Mouse (Mus musculus) embryonic facial prominence, embryonic 11.5 days (tissue): ENCODE data around the gene Trp53i13. TPM values are rescaled to one million over a fixed set of nuclear protein-coding genes. Genes with fewer than 3 reads are reported as not detected.

ENCODE experiments used
- ATAC-seq: fragments of 200-750 bp; cut with Nextera tagmentation; replicated peaks from 2 replicates; pipeline ENCODE4 v1.8.0; 2017; ENCODE audit warnings: low read depth; ENCODE audit not compliant: insufficient number of reproducible peaks, low FRiP score, low TSS enrichment
- DNase-seq: peaks from one replicate; pipeline ENCODE4 v3.0.0-alpha.2; 2015; ENCODE audit warnings: low spot score
- H3K27ac ChIP-seq: fragments of 300-500 bp; sonication (generic); replicated peaks from 2 replicates; pipeline ENCODE4 v1.5.1; 2014; ENCODE audit warnings: mild to moderate bottlenecking, low read depth, low read length, control low read depth
- H3K27me3 ChIP-seq: fragments of 300-500 bp; sonication (generic); 2 replicates; pipeline ENCODE4 v1.6.1; 2014; ENCODE audit warnings: mild to moderate bottlenecking, low read length, moderate library complexity, mixed read lengths; ENCODE audit not compliant: control insufficient read depth, insufficient read depth
- H3K36me3 ChIP-seq: fragments of 300-500 bp; sonication (generic); replicated peaks from 2 replicates; pipeline ENCODE4 v1.6.1; 2014; ENCODE audit warnings: low read depth, mild to moderate bottlenecking, low read length, moderate library complexity, mixed read lengths; ENCODE audit not compliant: control insufficient read depth, insufficient read depth
- H3K4me1 ChIP-seq: fragments of 300-500 bp; sonication (generic); 2 replicates; pipeline ENCODE4 v1.6.1; 2014; ENCODE audit warnings: low read length, mixed read lengths; ENCODE audit not compliant: control insufficient read depth, insufficient read depth
- H3K4me2 ChIP-seq: fragments of 300-500 bp; sonication (generic); 2 replicates; pipeline ENCODE4 v1.6.1; 2014; ENCODE audit warnings: low read depth, mild to moderate bottlenecking, control low read depth, low read length, moderate library complexity
- H3K4me3 ChIP-seq: fragments of 300-500 bp; sonication (generic); 2 replicates; pipeline ENCODE4 v1.5.1; 2014; ENCODE audit warnings: low read depth, low read length, control low read depth
- H3K9ac ChIP-seq: fragments of 300-500 bp; sonication (generic); replicated peaks from 2 replicates; pipeline ENCODE4 v1.6.1; 2014; ENCODE audit warnings: mild to moderate bottlenecking, control low read depth, low read length
- H3K9me3 ChIP-seq: fragments of 300-500 bp; sonication (generic); replicated peaks from 2 replicates; pipeline ENCODE4 v1.6.1; 2016; ENCODE audit warnings: mild to moderate bottlenecking, low read length, inconsistent platforms, mixed read lengths; ENCODE audit not compliant: control insufficient read depth
- WGBS: fragments of 180-500 bp; shearing (Covaris S2); extraction: QIAGEN DNeasy Blood & Tissue Kit; methylation state at CpG from one replicate; pipeline ENCODE4 v1.1.7; 2014; 5-methylcytosine and 5-hydroxymethylcytosine counted together
- polyA plus RNA-seq: library from polyadenylated mRNA; unstranded; fragments of >200 nt; fragmentation: Nextera tagmentation; extraction: Ambion mirVana; gene quantifications from 2 replicates; pipeline ENCODE4 v1.2.1, GENCODE M21; 2014

The Trp53i13 gene
- polyA plus RNA-seq, 1 experiment from 2014 or later = 31.0 TPM

- Histone ChIP-seq H3K27me3 (0 out of 2 replicates have a peak, but pooled peaks cover 5% of the 10 kb centered on the region), H3K9ac (no peak overlapping the region), H3K9me3 (no peaks in the 10 kb centered on the region), H3K27ac (no peak overlapping the region), H3K4me2 (no peak overlapping the region), H3K36me3 (no peaks in the 10 kb centered on the region), H3K4me3 (no peak overlapping the region), H3K4me1 (peaks cover 3% of the 10 kb centered on the region)
- 53% methylated on average over 5 of the region's 5 CpGs for WGBS
- DNase-seq (peak; percentile 40), ATAC-seq (no peak)
These were observed 5.1 kb upstream of the Trp53i13 start for GRCm38 (mm10) chr11:77520601-77521529.

- Histone ChIP-seq H3K4me2 (no peak within 1 kb of the TSS; the same call in 1 of the 2 replicates), H3K4me1 (peaks cover 12% of the 10 kb centered on the region), H3K9ac (no peak within 1 kb of the TSS), H3K27me3 (peaks cover 8% of the 10 kb centered on the region), H3K4me3 (no peak within 1 kb of the TSS), H3K36me3 (no peaks in the 10 kb centered on the region), H3K27ac (0 out of 2 replicates have a peak within 1 kb of the TSS, but pooled peaks have one; percentile 8), H3K9me3 (no peaks in the 10 kb centered on the region)
- ATAC-seq (no peak), DNase-seq (no peak)
- 81% methylated on average over 5 of the region's 5 CpGs for WGBS
These were observed 3.3 kb upstream of the Trp53i13 start, which contains the start of gene Gm10392 for GRCm38 (mm10) chr11:77519043-77519442. TSS of gene Gm10392 (minus strand) at chr11:77519198.

GRCm38 (mm10) chr11:77518051-77518798 is 2.4 kb upstream of the Trp53i13 start:
- no peak overlapping the region for H3K4me3 ChIP-seq
- no peak overlapping the region for H3K9ac ChIP-seq
- H3K27ac ChIP-seq = no peak overlapping the region
- no peak overlapping the region for H3K4me2 ChIP-seq
- no peaks in the 10 kb centered on the region for H3K9me3 ChIP-seq
- no peaks in the 10 kb centered on the region for H3K36me3 ChIP-seq
- ATAC-seq (no peak), DNase-seq (no peak)
- WGBS = 81% methylated on average over 27 of the region's 27 CpGs
- peaks cover 8% of the 10 kb centered on the region for H3K27me3 ChIP-seq
- peaks cover 12% of the 10 kb centered on the region for H3K4me1 ChIP-seq

GRCm38 (mm10) chr11:77516553-77517425 is 1.0 kb upstream of the Trp53i13 start:
- H3K4me2 ChIP-seq = no peak overlapping the region
- WGBS = 44% methylated on average over 5 of the region's 5 CpGs

GRCm38 (mm10) chr11:77514832-77515636 is 746 bp downstream of the Trp53i13 start, which contains the start of gene Abhd15:
TSS of gene Abhd15 (plus strand) at chr11:77515121.
- Histone ChIP-seq H3K4me1 (peaks cover 15% of the 10 kb centered on the region), H3K27ac (no peak within 1 kb of the TSS), H3K27me3 (peaks cover 8% of the 10 kb centered on the region), H3K36me3 (no peaks in the 10 kb centered on the region), H3K9ac (peak within 1 kb of the TSS; percentile 50), H3K9me3 (no peaks in the 10 kb centered on the region), H3K4me2 (peak within 1 kb of the TSS; percentile 97), H3K4me3 (peak within 1 kb of the TSS; percentile 62)
- peak; percentile 77 for DNase-seq
- under 1% methylated on average over 60 of the region's 72 CpGs for WGBS
- ATAC-seq = peak; percentile 72

More at GRCm38 (mm10) chr11:77516553-77517425, 1.0 kb upstream of the Trp53i13 start:
- Histone ChIP-seq H3K4me3 (no peak overlapping the region), H3K36me3 (no peaks in the 10 kb centered on the region), H3K27ac (no peak overlapping the region), H3K9ac (no peak overlapping the region), H3K4me1 (peaks cover 15% of the 10 kb centered on the region), H3K9me3 (no peaks in the 10 kb centered on the region), H3K27me3 (peaks cover 8% of the 10 kb centered on the region)
- ATAC-seq = no peak
- no peak for DNase-seq

- Histone ChIP-seq H3K4me1 (peaks cover 15% of the 10 kb centered on the region), H3K4me3 (peak overlapping the region; percentile 62), H3K27me3 (peaks cover 8% of the 10 kb centered on the region), H3K4me2 (peak overlapping the region; percentile 97), H3K36me3 (no peaks in the 10 kb centered on the region), H3K27ac (no peak overlapping the region), H3K9me3 (no peaks in the 10 kb centered on the region), H3K9ac (peak overlapping the region; percentile 50)
- no peak for DNase-seq
- ATAC-seq = no peak
- 6% methylated on average over 19 of the region's 19 CpGs for WGBS
These were observed 1.4 kb downstream of the Trp53i13 start for GRCm38 (mm10) chr11:77514281-77514831.
